Mouse (Mus musculus) stomach, postnatal 0 days (tissue): ENCODE data around the gene Cox17.

Experiments
- CTCF ChIP-seq: IDR thresholded peaks from 2 replicates; pipeline ENCODE4 v1.5.1; 2016; ENCODE audit warnings: antibody characterized with exemption, low read depth, mild to moderate bottlenecking, moderate library complexity
- EP300 ChIP-seq: optimal IDR thresholded peaks from 2 replicates; pipeline ENCODE3; 2016; ENCODE audit warnings: antibody characterized with exemption

GRCm38 (mm10) chr16:38372876-38373275, 26.1 kb downstream of the Cox17 start:
- TF ChIP-seq CTCF (no peak), EP300 (no peak)
